Mouse (Mus musculus) heart, embryonic 11.5 days (tissue): ENCODE results near the gene Gm12789. TPM values are rescaled to one million over a fixed set of nuclear protein-coding genes. Genes with fewer than 3 reads are reported as not detected.

ENCODE experiments used
- polyA plus RNA-seq: library from polyadenylated mRNA; unstranded; fragments of >200 nt; fragmentation: Nextera tagmentation; extraction: Ambion mirVana; gene quantifications from 2 replicates; pipeline ENCODE4 v1.2.1, GENCODE M21; 2014

Gm12789 gene
- polyA plus RNA-seq, 1 experiment from 2014 or later: not detected

Other genes starting within 250 kb of the Gm12789 start
- gene B020004J07Rik, start 142.6 kb upstream of the Gm12789 start, polyA plus RNA-seq: not detected in 2 replicates
- gene C130073F10Rik, start 92.8 kb upstream of the Gm12789 start, polyA plus RNA-seq: not detected in 2 replicates
- not detected in 2 replicates for gene Gm12800, start 77.5 kb upstream of the Gm12789 start, polyA plus RNA-seq
- gene Gm12794, start 46.2 kb upstream of the Gm12789 start, polyA plus RNA-seq: not detected in 2 replicates
- not detected in 2 replicates for gene Gm12790, start 5.6 kb upstream of the Gm12789 start, polyA plus RNA-seq
- 21.5 and 23.9 TPM in 2 replicates for gene Pde4b, start 100.9 kb downstream of the Gm12789 start, polyA plus RNA-seq